Mouse (Mus musculus): ENCODE measurements around the gene Itch. TPM values are rescaled to one million over a fixed set of nuclear protein-coding genes. Genes with fewer than 3 reads are reported as not detected.

Gene Itch
- polyA plus RNA-seq, 1 experiment, result 30.6 TPM

DNA sequence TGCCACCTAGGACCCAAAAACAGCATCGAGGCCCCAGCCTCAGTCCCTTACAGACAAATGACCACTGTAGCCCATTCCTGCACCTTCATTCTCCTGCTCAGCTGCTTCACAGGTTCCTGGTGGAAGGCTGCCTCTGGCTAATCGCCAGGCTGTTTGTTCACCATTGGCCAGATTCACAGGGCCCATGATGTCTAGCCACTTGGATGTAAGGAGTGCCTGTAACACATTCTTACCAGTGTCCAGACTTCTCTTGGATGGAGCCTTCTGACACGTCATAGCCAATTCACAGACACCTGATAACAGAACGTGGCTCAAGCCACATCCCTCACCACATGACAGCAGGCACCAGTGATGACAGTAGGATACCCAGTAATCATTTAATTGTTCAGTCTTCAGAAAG, 112.9 kb downstream of the Itch start:
- no peak for TF ChIP-seq POLR2A (IDR thresholded peaks at IDR 0.05; ENCODE audit: borderline replicate concordance, insufficient read depth, low read length)
- no peak for TF ChIP-seq CTCF (IDR thresholded peaks at IDR 0.05; ENCODE audit: borderline replicate concordance, insufficient read depth, low read depth, low read length)
- WGBS, result 65% methylated on average over 4 of the region's 4 CpGs
- no peak overlapping the region for H3K27ac ChIP-seq (ENCODE audit: insufficient read depth, low read length)

DNA sequence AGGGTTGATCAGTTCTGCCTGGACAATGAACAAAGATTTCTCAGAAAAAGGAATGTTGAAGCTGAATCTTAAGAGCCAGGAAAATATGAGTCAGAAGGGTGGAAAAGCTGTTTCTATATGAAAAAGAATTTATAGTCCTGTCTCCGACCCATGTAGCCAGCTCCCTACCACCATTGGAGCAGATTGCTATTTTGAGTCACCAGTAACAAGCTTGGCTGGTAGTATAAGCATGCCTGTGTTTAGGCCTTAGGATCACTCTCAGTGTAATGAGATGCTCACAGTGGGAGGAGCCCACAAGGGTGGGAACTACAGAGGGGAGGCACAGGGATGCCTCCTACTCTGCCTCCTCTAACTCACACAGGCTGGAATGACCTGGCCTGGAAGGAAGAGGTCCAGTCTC, 114.9 kb downstream of the Itch start:
- H3K27ac ChIP-seq (ENCODE audit: insufficient read depth, low read length), result no peak overlapping the region
- peaks cover 11% of the 10 kb centered on the region for H3K4me1 ChIP-seq (ENCODE audit: control insufficient read depth, insufficient read depth, low read length)
- H3K4me3 ChIP-seq (replicated peaks; ENCODE audit: insufficient read depth, low read depth, low read length), result no peak overlapping the region
- TF ChIP-seq POLR2A (IDR thresholded peaks at IDR 0.05; ENCODE audit: borderline replicate concordance, insufficient read depth, low read length) (no peak), CTCF (IDR thresholded peaks at IDR 0.05; ENCODE audit: borderline replicate concordance, insufficient read depth, low read depth, low read length) (no peak)
- no peak for DNase-seq
- WGBS, result 79% methylated on average over 1 of the region's 1 CpGs
- no peaks in the 10 kb centered on the region for H3K27me3 ChIP-seq (ENCODE audit: control insufficient read depth, insufficient read depth, low read length)

More for the DNA sequence above, 112.9 kb downstream of the Itch start:
- Histone ChIP-seq H3K27me3 (ENCODE audit: control insufficient read depth, insufficient read depth, low read length) (no peaks in the 10 kb centered on the region), H3K4me3 (replicated peaks; ENCODE audit: insufficient read depth, low read depth, low read length) (no peak overlapping the region), H3K4me1 (ENCODE audit: control insufficient read depth, insufficient read depth, low read length) (peaks cover 21% of the 10 kb centered on the region)
- peak; percentile 29 to 48 for DNase-seq

DNA sequence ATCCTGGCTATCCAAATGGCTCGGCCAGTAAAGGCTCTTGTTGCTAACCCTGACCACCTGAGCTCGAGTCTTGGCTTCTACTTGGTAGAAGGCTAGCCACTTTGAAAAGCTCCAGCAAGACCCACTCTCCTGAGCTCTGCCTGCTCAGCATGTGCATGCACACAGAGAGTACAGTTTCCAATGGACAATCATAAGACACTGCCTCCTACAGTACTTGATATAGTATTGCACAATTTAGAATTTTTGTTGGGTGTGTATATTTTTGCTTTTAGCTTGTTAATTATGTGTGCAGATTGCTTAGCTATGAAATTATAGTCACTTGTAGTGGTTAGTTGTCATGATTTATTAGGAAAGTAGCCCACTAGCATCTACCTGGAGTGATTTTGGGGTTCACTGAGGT, 115.4 kb downstream of the Itch start:
- 80% methylated on average over 2 of the region's 2 CpGs for WGBS
- no peak for DNase-seq
- H3K27ac ChIP-seq (ENCODE audit: insufficient read depth, low read length), result no peak overlapping the region
- no peak overlapping the region for H3K4me3 ChIP-seq (replicated peaks; ENCODE audit: insufficient read depth, low read depth, low read length)
- no peaks in the 10 kb centered on the region for H3K27me3 ChIP-seq (ENCODE audit: control insufficient read depth, insufficient read depth, low read length)
- no peak for TF ChIP-seq CTCF (IDR thresholded peaks at IDR 0.05; ENCODE audit: borderline replicate concordance, insufficient read depth, low read depth, low read length)
- no peak for TF ChIP-seq POLR2A (IDR thresholded peaks at IDR 0.05; ENCODE audit: borderline replicate concordance, insufficient read depth, low read length)
- peaks cover 7% of the 10 kb centered on the region for H3K4me1 ChIP-seq (ENCODE audit: control insufficient read depth, insufficient read depth, low read length)

DNA sequence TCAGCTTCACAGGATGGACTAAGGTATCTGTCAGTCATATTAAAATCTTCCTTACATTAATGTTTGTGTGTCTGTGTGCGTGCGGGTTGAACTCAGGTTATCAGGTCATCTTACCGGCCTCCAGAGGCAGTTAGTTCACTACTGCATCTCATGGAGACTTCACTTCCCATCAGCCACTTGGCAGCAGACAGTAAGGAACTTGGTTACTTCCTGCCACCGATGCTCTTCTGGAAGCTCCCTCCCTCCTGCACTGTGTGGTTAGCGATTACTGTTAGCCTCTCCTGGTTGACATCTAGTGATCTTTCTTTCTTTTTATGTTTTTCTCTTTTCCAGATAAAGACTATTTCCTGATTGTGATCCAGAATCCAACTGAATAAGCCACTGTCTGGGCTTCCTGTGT, 116.3 kb downstream of the Itch start:
- Histone ChIP-seq H3K27ac (ENCODE audit: insufficient read depth, low read length) (no peak overlapping the region), H3K4me1 (ENCODE audit: control insufficient read depth, insufficient read depth, low read length) (peaks cover 5% of the 10 kb centered on the region), H3K27me3 (ENCODE audit: control insufficient read depth, insufficient read depth, low read length) (no peaks in the 10 kb centered on the region), H3K4me3 (replicated peaks; ENCODE audit: insufficient read depth, low read depth, low read length) (no peak overlapping the region)
- no peak for TF ChIP-seq POLR2A (IDR thresholded peaks at IDR 0.05; ENCODE audit: borderline replicate concordance, insufficient read depth, low read length)
- no peak for TF ChIP-seq CTCF (IDR thresholded peaks at IDR 0.05; ENCODE audit: borderline replicate concordance, insufficient read depth, low read depth, low read length)
- DNase-seq, result no peak
- WGBS, result 96% methylated on average over 5 of the region's 5 CpGs

DNA sequence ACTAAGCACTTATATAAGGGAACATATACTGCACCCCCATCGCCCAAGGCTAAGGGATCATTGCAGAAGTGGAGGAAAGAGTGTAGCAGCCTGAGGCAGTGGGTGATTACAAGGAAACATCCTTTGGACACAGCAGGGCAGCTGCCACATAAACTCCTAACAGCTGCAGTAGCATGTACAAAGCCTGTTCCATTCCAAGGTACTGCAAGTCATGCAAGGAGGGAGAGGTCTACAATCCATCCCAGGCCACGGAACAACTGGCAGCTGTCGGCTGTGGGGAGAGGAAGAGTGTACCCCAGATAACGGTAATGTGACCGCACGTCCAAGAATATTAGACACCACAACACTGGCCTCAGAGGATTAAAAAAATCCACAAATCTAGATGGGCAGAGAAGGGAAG, 132.2 kb downstream of the Itch start:
- WGBS, result 89% methylated on average over 6 of the region's 6 CpGs

DNA sequence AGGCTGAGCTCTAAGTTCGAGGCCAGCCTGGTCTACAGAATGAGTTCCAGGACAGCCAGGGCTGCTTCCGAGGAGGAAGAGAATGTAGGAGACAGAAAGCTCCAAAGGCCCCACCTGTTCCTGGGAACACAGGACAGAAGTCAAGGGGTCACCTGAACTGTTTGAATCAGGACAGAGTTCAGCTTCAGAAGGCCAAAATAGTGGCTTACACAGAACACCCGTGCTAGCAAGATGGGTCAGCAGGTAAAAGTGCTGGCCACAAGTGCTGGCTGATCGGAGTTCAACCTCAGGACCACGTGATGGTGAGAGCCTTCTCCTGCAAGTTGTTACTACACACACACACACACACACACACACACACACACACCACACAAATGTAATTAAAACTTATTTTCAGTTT, 133.6 kb downstream of the Itch start:
- WGBS, result 81% methylated on average over 5 of the region's 5 CpGs
- peak in 1 of 2 experiments; percentile 1 for DNase-seq
- TF ChIP-seq CTCF (IDR thresholded peaks at IDR 0.05; ENCODE audit: borderline replicate concordance, insufficient read depth, low read depth, low read length), result no peak
- no peak for TF ChIP-seq POLR2A (IDR thresholded peaks at IDR 0.05; ENCODE audit: borderline replicate concordance, insufficient read depth, low read length)

More for the DNA sequence above, 132.2 kb downstream of the Itch start:
- Histone ChIP-seq H3K4me1 (ENCODE audit: control insufficient read depth, insufficient read depth, low read length) (no peaks in the 10 kb centered on the region), H3K27me3 (ENCODE audit: control insufficient read depth, insufficient read depth, low read length) (no peaks in the 10 kb centered on the region), H3K27ac (ENCODE audit: insufficient read depth, low read length) (no peak overlapping the region), H3K4me3 (replicated peaks; ENCODE audit: insufficient read depth, low read depth, low read length) (no peak overlapping the region)
- no peak for TF ChIP-seq CTCF (IDR thresholded peaks at IDR 0.05; ENCODE audit: borderline replicate concordance, insufficient read depth, low read depth, low read length)
- TF ChIP-seq POLR2A (IDR thresholded peaks at IDR 0.05; ENCODE audit: borderline replicate concordance, insufficient read depth, low read length), result no peak
- DNase-seq, result peak in 1 of 2 experiments; percentile 1

DNA sequence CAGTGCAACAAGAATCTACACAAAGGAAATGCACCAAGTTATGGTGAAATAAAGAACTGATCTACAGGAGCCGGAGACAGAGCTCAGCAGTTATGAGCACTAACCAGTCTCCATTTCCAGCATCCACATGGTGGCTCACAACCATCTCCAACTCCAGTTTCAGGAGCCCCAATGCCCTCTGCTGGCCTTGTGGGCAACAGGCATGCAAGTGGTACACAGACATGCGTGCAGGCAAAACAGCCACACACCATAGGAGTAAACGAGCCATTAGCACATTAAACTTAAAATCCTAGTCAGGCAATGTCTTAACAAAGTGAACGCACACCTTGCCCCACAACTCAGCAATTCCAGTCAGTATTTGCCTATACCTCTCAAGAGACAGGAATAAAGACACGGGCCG, 138.6 kb downstream of the Itch start:
- Histone ChIP-seq H3K4me1 (ENCODE audit: control insufficient read depth, insufficient read depth, low read length) (no peaks in the 10 kb centered on the region), H3K27me3 (ENCODE audit: control insufficient read depth, insufficient read depth, low read length) (no peaks in the 10 kb centered on the region), H3K4me3 (replicated peaks; ENCODE audit: insufficient read depth, low read depth, low read length) (no peak overlapping the region), H3K27ac (ENCODE audit: insufficient read depth, low read length) (no peak overlapping the region)
- 84% methylated on average over 6 of the region's 6 CpGs for WGBS
- DNase-seq, result no peak
- peak; percentile 16; the same call in 1 of the 2 replicates for TF ChIP-seq CTCF (IDR thresholded peaks at IDR 0.05; ENCODE audit: borderline replicate concordance, insufficient read depth, low read depth, low read length)
- TF ChIP-seq POLR2A (IDR thresholded peaks at IDR 0.05; ENCODE audit: borderline replicate concordance, insufficient read depth, low read length), result no peak

More for the DNA sequence above, 133.6 kb downstream of the Itch start:
- no peaks in the 10 kb centered on the region for H3K27me3 ChIP-seq (ENCODE audit: control insufficient read depth, insufficient read depth, low read length)
- no peaks in the 10 kb centered on the region for H3K4me1 ChIP-seq (ENCODE audit: control insufficient read depth, insufficient read depth, low read length)
- no peak overlapping the region for H3K4me3 ChIP-seq (replicated peaks; ENCODE audit: insufficient read depth, low read depth, low read length)
- no peak overlapping the region for H3K27ac ChIP-seq (ENCODE audit: insufficient read depth, low read length)

DNA sequence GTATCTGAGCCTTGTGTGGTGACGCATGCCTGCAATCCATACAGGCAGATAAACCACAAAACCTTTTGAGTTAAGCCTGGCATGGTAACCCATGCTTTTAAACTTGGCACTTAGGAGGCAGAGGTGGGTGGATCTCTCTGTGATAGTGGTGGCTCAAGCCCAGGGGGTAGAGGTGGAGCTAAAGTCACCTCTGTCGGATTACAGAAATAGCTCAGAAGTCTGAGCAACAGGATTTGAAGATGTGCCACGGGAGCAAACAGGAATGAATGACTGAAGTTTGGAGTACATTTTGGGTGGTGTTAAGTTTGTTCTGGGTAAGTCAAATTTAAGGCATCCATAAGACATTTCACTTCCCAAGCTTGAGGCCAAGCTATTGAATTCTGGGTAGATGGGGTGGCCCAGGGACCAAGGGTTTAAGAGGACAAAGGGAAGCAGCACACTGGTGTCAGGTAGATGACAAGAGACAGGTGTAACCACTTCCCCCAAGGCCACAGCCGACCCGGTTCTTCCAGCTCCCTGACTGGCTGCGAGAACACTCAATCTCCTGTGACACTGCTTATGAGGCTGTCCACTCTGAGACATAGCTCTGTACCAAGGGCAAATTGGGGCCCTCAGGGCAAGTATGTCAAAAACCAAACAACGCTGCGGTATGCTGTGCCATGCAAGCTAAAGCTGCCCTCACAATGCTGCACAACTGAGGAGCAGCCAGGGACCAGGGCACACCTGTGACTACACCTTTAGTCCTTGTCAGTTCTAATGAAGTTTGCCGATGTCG, 139.3 kb downstream of the Itch start:
- WGBS, result 79% methylated on average over 10 of the region's 10 CpGs

More for the DNA sequence above, 139.3 kb downstream of the Itch start:
- DNase-seq, result peak; percentile 10 to 33
- no peak overlapping the region for H3K27ac ChIP-seq (ENCODE audit: insufficient read depth, low read length)
- no peaks in the 10 kb centered on the region for H3K27me3 ChIP-seq (ENCODE audit: control insufficient read depth, insufficient read depth, low read length)
- TF ChIP-seq CTCF (IDR thresholded peaks at IDR 0.05; ENCODE audit: borderline replicate concordance, insufficient read depth, low read depth, low read length) (no peak), POLR2A (IDR thresholded peaks at IDR 0.05; ENCODE audit: borderline replicate concordance, insufficient read depth, low read length) (no peak)
- peaks cover 3% of the 10 kb centered on the region; the same call in 1 of the 2 replicates for H3K4me1 ChIP-seq (ENCODE audit: control insufficient read depth, insufficient read depth, low read length)
- no peak overlapping the region for H3K4me3 ChIP-seq (replicated peaks; ENCODE audit: insufficient read depth, low read depth, low read length)

Data from cerebellum, adult 2 months (tissue).